Mouse (Mus musculus) heart, adult 8-10 months (tissue): Measurements from ENCODE around the gene Ddx43. TPM values are rescaled to one million over a fixed set of nuclear protein-coding genes. Genes with fewer than 3 reads are reported as not detected.

Source experiments
- DNase-seq: peaks from one replicate; pipeline ENCODE4 v3.0.0; 2022; ENCODE audit warnings: low spot score
- total RNA-seq, 4 experiments: library from RNA; stranded (reverse); gene quantifications; 2 replicates each; pipeline ENCODE4 v1.2.4; 2022

Ddx43 gene
- total RNA-seq, 4 experiments from 2014 or later: not detected

DNA sequence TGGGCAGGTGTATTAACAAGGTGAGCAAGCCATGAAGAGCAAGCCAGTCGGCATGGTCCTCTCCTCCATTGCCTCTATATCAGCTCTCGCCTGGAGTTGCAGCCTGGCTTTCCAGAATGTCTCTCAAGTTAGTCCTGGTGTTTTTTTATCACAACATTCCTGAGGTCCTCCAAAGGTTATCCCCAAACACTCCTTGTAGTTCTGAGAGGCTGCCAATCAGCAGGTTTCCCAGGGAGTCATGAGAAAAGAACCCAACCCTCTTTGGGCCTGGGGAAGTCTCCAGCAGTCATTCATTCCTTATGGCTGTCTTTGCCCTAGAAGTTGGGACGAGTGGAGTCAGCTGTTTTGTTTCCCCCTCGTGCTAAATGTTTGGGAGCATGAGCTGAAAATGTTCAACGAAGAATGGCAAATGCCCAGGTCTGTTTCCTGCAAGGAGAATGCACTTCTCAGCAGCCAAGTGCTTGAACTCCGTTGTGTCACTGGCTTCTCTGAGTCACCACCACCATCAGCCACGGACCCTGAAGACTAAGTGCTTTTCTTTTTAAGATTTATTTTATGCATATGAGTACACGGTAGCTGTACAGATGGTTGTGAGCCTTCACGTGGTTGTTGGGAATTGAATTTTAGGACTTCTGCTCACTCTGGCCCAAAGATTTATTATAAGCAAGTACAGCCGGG is 22.6 kb upstream of the Ddx43 start:
- DNase-seq: no peak

DNA sequence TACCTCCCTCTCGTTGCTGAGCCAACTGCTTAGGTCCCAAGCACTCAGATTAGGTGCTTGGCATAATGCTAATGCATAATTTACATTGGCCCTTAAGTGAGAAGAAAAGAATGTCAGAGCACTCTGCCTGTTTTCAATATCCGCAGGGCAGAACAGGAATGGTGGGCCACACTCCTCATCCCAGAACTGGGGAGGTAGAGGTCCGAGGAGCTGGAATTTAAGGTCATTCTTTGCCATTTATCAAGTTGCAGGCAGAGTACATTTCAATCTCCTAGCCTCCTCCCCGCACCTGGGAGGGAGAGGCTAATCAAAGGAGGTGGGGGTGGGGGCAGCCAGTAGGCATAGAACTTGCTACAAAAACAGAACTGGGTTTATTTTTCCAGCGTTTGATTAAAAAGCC is 21.2 kb upstream of the Ddx43 start:
- no peak for DNase-seq

DNA sequence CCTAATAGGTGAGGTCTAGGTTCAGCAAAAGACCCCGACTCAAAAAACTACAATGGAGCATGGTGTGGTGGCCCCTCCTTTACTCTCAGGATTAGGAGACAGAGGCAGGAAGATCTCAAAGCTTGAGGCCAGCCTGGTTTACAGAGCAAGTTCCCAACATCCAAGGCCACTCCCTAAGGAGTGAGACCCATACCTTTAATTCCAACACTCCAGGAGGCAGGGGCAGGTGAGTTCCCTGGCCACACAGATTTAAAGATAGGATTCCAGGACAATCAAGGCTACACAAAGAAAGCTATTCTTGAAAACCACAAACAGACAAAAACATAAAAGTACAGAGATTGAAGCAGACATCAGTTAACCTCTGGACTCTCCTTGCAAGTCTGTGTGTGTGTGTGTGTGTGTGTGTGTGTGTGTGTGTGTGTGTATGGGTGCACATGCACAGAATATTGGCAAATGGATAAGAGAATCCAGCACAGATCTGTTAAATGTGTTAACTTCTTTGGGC is 20.6 kb upstream of the Ddx43 start:
- DNase-seq: no peak

- DNase-seq: no peak
Measured at GRCm38 (mm10) chr9:78375486-78375885, 20.1 kb upstream of the Ddx43 start.

DNA sequence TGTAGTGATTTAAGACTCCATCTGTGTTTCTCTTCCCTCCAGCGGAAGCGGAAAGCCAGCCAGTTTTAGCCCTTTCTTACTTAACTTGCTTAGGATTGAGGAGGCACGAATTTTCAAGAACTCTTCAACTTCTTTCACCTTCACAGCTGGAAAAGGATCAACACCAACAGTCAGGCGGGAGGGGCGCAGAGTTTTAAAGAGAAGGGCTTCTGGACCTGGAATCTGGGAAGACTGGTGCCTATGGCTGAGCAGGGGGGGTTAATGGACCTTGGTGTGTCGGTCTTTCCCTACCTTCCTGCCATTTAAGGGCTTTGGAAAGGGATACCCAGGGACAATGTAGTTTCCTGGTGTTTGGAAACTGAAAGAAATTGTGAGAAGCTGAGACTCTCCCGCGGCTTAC is 18.0 kb upstream of the Ddx43 start:
- no peak for DNase-seq

DNA sequence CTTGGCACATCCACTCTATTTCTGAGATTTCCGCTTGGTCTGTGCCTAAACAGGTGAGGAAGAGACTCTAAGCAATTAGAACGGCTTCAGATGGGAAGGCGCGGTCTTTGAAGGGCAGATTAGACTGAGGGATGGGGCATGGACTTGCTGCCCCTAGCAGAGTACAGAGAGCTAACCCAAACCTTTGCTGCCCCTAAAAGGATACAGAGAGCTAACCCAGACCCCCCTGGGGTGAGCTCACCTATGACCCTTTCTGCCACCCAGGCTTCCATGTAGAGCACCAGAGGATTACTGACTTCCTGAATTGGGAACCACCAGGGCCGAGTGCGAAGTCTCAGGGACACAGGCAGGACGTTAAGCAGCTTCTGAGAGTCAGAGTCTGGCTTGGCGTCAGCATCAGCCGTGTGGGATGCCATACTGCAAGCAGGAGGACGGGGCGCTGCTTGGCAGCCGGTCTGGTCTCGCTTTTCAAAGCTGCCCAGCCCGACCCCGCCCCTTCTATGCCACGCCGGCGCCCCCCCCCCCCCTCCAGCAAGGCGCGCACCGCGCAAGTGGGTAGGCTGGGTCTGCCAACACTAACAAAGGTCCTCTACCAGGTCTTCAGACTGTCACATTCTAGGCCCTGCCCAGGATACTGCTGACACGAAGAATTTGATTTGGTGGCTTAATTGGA is 17.3 kb upstream of the Ddx43 start, which contains the start of gene Ooep:
Ooep (minus strand) TSS at position 613 of the 673 bp plus-strand sequence.
- DNase-seq: no peak

GRCm38 (mm10) chr9:78385893-78386292 is 9.7 kb upstream of the Ddx43 start:
- DNase-seq: no peak

DNA sequence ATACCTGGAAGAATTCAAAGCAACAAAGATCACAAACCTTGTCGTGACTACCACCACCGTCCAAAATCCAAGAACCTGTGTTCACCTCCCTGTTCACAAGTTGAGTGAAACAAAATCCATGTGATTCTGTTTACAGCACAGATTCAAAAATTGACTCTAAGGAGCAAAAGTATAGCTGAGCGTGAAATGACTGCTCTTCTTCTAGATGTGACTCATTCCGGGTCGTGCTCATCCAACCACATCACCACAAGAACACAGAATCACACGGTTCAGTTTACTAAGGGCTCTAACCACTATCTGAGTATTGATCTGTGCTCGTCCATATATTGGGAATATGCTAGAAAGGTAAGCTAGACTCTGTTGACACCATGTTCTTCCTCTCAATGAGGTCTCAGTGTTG is 8.6 kb upstream of the Ddx43 start:
- DNase-seq: no peak

DNA sequence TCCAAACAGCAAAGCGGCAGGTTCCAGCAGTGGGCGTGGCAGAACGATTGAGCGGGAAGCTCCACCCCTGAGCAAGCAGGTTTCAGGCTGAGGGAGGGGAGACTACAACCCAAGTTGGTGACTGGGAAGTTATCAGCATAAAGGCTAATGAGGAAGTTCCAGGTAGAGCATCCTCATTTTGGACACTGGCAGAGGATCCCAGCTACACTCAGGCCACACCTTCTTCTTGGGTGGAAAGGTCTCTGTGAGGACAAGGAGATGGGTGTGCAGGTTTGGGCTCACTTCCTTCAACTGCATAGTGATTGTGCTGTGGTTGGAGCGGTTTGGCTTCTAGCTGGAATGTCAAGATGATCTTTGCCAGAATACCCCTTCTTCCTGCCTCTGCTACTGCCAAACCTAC is 5.6 kb upstream of the Ddx43 start:
- DNase-seq: no peak

DNA sequence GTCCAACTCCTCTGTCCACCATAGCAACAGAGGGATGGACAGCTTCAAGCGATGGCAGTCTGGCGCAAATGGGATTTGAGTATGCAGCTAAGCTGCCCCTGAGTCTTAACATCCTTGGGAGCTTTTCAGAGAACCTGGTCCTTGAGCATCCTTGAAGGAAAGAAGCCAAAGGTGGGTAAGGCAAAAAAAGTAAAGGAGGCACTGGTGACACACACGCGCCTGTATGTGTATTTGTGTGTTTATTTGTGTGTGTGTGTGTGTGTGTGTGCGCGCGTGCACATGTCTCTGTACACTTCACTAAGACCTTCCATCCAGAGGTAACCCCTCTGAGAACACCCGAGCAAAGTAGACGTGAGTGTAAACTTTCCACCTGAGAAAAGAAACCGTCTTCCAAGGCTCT is 1.8 kb upstream of the Ddx43 start:
- no peak for DNase-seq

GRCm38 (mm10) chr9:78394602-78395001 is 975 bp upstream of the Ddx43 start:
- DNase-seq: no peak

DNA sequence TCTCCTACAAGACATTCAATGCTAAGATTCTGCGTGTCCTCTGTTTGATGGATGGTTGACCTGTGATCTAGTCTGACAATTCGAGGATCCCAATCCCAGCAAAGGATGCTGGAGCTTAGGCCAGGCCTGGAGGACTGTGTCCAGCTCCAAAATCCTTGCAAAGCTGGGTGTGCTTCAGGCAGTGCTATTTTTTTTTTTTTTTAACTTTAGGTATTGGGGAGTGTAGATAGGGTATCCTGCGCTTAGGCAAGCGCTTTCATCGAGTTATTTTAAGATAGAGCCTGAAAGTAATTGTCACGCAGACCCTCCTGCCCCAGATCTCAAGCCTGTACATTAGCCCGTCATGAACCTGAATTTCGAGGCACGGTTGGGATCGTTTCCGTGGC is 340 bp upstream of the Ddx43 start:
- DNase-seq: no peak

DNA sequence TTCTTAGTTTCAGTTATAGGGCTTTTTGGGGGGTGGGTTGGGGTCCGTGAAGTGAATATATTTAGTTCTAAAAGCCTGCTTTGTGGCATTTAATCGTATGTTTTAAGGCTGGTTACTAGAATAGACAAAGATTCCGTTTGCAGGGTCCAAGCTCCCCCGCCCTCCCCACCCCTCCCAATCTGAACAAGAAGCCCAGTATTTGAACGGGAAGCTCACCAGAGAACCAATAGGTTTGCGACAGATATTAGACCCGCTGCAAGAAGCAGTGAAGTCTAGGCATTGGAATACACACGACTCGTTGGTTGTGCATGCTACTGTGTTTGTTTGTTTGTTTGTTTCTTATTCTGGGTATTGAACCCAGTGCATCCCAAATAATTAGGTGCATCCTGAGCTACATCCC is 940 bp downstream of the Ddx43 start:
- no peak for DNase-seq

DNA sequence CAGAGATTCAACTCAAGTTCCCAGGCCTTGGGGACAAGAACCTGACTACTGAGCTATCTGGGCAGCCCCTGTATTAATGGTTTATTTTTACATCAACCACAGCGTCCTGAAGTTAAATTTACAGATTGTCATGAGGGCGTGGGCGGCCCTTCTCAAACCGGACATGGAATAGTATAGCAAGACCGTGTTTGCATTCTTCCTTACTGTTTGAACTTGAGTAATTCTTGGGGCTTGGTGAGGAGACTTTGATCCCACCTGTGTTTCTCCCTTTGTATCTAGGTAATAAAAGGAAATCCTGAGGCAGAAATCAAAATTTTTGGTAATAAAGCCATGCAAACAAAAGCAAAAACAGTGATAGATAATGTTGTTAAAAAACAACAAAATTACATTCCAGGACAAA is 5.0 kb downstream of the Ddx43 start:
- no peak for DNase-seq

- DNase-seq: no peak
Measured at GRCm38 (mm10) chr9:78401596-78401995, 6.0 kb downstream of the Ddx43 start.

- no peak for DNase-seq
Measured at GRCm38 (mm10) chr9:78427362-78427781, 31.8 kb downstream of the Ddx43 start.

DNA sequence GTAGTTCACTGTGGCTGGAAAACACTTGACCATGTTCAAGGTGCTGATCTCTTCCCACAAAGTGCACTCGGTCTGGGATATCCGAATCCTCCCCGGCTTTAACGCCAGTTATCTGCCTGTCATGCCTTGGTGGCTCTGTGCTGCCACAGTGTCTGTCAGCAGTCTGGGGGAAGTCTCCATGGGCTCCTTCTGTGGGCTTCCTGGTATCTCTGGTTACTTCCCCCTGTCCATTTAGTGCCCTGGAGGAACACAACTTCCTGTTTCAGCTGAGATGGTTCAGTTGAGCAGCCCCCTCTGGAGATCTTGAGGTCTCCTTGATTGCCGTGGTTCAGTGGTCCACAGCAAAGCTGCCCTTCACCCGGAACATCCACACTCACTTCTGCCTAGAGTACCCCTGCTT is 32.6 kb downstream of the Ddx43 start:
- DNase-seq: no peak

DNA sequence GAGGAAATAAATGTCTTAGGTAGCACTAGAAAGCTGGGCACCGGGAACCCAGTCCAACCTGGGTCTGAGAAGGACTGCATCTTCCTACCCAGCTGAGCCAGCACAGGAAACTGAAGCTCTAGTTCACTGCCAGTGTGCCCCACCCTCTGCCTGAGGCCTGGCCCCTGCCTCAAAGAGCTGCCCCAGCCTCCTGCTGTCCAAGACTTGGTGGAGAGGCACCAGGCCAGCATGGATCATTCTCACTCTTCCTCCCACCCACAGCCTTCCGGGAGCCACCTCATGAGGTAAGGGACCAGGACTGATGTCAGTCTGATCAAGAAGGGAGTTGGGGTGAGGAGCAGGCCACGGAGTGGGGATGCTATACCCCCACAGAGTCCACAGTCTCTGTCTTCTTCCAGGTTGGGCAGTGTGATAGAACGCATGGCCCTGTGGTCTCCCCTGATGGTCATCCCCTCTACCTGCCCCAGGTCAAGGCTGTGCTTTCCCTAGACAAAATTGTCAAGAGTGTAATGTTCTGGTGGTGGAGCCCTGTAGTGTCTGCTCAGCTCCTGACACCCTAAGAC is 33.4 kb downstream of the Ddx43 start:
- DNase-seq: no peak

DNA sequence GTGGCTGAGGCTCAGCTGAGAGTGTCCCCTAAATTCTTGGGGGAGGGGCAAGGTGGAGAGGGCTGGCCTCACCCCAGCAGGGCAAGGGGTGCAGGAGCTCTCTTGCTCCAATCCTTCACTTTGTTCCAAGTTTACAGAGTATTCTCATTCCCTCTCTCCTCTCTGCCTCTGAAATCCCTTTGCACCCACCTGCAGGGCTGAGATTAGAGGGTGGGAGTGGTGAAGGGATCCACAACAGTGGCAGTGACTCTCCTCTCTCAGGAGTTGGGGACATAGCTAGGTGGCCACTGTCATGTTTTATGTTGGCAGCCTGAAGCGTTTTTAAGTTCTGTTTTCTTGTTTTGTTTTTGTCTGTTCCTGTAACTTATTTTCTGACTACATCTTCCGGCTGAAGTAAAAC is 34.0 kb downstream of the Ddx43 start:
- no peak for DNase-seq

- DNase-seq: no peak
Measured at GRCm38 (mm10) chr9:78430486-78430885, 34.9 kb downstream of the Ddx43 start.

- DNase-seq: no peak
Measured at GRCm38 (mm10) chr9:78432471-78432870, 36.9 kb downstream of the Ddx43 start.

DNA sequence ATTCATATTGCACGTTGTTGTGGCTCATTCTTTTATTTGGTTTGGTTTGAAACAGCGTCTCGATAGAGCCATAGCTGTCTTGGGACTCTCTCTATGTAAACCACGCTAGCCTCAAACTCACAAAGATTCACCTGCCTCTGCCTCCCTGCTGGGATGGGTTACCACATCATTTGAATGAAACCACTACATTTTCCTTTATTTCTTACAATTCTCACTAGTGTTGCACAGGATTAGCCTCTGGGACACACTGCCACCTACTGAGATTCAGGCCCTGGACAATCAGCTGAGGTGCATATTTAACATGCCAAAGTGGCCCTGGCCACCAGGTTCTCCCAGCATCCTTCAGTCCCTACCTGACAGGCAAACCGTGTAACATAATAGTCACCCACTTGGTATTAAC is 43.8 kb downstream of the Ddx43 start:
- no peak for DNase-seq

GRCm38 (mm10) chr9:78442237-78442578 is 46.6 kb downstream of the Ddx43 start:
- DNase-seq: no peak
